Mouse (Mus musculus) c-Kit-negative CD71-positive TER-119-positive erythroid progenitor cells, embryonic 14.5 days (primary cell): ENCODE measurements around the gene Qrich2.
"Not testable (repeated sequence)": the region's sequence is repeated elsewhere in the genome, so short reads cannot be mapped to it uniquely, and the experiment has no call there.

Experiments used
- DNase-seq: peaks from one replicate; pipeline ENCODE4 v3.0.0-alpha.2; 2013; ENCODE audit warnings: low read depth, low spot score

Gene Qrich2

DNA sequence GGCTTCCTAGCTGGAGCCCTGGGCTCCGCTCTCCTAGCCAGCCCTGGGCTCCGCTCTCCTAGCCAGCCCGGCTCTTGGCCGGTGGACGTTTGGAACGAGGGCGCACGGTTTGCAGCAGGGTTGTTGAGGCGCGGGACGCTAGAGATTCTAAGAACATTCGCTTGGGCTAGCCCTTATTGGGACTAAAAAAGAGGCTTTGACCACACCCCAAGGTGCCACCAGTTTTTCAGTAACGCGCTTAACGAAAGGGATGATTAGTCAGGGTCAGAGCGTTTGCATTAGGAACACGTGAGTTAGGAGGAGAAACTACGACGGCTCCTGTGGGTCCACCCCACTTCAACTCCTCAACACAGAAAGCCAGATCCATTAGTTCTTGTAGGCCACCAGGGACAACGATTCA lies at the start of gene Qrich2:
Qrich2 (minus strand) TSS at position 101 of the 400 bp plus-strand sequence.
- DNase-seq, result no peak

DNA sequence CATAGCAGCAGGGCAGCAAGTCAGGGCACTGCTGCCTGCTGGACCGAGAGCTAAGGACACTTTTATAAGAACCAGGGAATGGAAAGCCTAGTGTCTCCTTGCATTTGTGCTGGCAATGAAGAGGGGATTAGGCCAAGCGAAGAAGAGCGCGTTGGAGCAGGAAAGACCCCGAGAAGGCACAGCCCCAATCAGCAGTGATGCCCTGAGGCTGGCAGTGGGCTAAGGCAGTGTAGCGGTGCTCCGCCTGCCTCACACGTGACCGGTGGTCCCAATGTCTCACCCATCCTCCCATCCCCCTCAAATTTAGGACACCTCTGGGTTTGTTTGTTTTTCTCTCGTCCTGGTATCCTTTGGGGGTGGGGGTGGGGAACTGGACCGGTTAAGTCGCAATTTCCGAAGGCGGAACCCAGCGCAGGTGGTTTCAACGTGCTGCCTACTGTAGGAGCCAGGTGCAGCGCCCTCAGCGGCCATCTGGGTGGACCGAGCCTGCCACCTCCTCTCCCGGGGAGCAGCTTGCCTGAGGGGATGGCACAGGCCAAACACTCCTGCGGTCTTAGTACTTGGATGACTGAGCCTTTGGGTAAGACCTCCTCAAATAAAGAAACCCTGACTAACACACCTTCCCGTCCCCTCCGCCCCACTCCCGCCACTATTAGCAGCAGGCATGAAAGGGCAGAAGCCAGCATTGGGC lies 49.4 kb upstream of the Qrich2 start:
- DNase-seq, result no peak

GRCm38 (mm10) chr11:116513531-116514038 lies 47.5 kb upstream of the Qrich2 start:
- DNase-seq, result no peak

DNA sequence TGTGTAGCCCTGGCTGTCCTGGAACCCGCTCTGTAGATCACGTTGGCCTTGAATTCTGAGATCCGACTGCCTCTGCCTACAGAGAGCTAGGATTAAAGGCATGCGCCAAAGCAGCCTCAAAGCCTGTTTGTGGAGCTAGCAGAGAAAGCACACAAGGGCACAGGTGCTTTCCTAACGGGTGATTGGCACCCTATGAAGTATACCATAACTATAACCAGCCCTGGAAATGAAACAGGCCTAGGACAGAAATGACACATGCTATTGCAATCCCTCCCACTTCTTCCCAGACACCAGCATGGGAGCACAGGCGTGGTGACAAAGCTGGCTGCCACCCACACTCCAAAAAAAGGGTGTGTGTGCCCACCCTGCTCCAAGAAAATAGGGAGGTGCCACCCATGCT lies 46.9 kb upstream of the Qrich2 start:
- no peak for DNase-seq

- no peak for DNase-seq
Measured at GRCm38 (mm10) chr11:116512154-116512553, 46.1 kb upstream of the Qrich2 start.

GRCm38 (mm10) chr11:116511301-116511868 lies 45.3 kb upstream of the Qrich2 start:
- peak; percentile 57 for DNase-seq

- no peak for DNase-seq
Measured at GRCm38 (mm10) chr11:116508689-116509088, 42.6 kb upstream of the Qrich2 start.

GRCm38 (mm10) chr11:116506151-116506875 lies 40.3 kb upstream of the Qrich2 start:
- DNase-seq, result no peak

GRCm38 (mm10) chr11:116505573-116505972 lies 39.5 kb upstream of the Qrich2 start:
- DNase-seq, result no peak

DNA sequence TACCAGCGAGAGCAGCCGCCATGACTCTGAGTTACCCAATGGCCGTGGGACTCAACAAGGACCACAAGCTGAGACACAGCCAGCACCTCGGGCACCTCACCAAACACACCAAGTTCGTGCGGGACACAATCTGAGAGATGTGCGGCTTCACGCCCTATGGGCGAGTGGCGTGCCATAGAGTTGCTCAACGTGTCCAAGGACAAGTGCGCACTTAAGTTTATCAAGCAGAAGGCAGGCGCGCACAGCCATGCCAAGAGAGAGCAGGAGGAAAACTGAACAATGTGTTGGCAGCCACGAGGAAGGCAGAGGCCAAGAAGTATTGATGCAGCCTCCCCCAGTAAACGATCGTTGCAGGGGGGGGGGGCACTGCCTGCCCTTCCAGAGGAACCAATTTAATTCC lies 38.5 kb upstream of the Qrich2 start:
- DNase-seq, result no peak

- peak; percentile 65 for DNase-seq
Measured at GRCm38 (mm10) chr11:116501005-116501746, 35.1 kb upstream of the Qrich2 start.

DNA sequence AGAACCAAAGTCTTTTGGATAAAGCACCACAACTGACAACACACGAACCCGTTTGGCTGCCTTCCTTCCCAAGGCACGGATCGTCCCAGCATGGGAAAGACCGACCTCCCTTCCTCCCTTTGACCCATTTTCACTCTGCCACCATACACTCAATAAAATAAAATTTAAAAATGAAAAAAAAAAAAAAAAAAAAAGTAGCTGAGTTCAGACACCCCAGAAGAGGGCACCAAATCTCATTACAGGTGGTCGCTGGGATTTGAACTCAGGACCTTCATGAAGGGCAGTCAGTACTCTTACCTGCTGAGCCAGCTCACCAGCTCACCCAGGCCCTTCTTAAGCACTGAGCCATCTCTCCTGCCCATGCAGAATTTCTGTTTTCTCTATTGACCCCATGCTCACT lies 33.0 kb upstream of the Qrich2 start:
- no peak for DNase-seq

GRCm38 (mm10) chr11:116498596-116498995 lies 32.6 kb upstream of the Qrich2 start:
- no peak for DNase-seq

GRCm38 (mm10) chr11:116497313-116497712 lies 31.3 kb upstream of the Qrich2 start:
- DNase-seq, result no peak

GRCm38 (mm10) chr11:116494474-116495174 lies 28.6 kb upstream of the Qrich2 start:
- no peak for DNase-seq

DNA sequence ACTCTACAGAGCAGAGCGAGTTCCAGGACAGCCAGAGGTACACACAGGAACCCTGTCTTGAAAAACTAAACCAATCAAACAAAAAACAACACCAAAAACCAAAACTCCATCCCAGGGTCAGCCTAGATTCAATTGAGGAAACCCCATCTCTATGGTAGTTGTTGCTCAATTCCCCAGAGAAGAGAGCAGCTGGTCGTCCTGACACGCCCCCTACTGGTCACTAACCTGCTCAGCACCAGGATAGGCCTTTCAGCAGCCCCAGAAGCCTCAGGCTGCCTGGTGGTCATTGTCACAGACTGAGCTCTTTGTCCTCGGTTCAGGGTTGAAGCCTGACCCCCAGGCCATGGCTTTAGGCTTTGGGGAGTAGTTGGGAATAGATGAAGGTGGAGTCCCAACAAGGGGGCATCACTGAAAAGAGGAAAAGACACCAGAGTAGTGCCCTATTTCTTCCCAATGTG lies 27.8 kb upstream of the Qrich2 start, which contains the start of gene Prpsap1:
Prpsap1 (minus strand) TSS at position 408 of the 458 bp plus-strand sequence.
- peak; percentile 57 for DNase-seq

- no peak for DNase-seq
Measured at GRCm38 (mm10) chr11:116493191-116493590, 27.1 kb upstream of the Qrich2 start.

- DNase-seq, result not testable (repeated sequence)
Measured at GRCm38 (mm10) chr11:116492507-116492906, 26.5 kb upstream of the Qrich2 start.

DNA sequence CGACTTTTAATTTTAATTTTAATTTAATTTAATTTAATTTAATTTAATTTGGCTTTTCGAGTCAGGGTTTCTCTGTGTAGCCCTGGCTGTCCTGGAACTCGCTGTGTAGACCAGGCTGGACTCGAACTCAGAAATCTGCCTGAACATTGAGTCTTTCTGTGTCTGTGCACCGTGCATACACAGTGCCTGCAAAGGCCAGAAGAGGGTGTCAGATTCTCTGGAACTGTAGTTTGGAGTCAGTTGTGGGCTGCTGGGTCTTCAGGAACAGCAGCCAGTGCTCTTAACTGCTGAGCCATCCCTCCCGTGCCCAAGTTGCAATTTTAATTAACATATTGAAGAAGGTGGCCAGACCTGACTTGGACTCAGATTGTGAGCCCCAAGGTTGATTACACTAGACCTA lies 25.3 kb upstream of the Qrich2 start:
- no peak for DNase-seq

DNA sequence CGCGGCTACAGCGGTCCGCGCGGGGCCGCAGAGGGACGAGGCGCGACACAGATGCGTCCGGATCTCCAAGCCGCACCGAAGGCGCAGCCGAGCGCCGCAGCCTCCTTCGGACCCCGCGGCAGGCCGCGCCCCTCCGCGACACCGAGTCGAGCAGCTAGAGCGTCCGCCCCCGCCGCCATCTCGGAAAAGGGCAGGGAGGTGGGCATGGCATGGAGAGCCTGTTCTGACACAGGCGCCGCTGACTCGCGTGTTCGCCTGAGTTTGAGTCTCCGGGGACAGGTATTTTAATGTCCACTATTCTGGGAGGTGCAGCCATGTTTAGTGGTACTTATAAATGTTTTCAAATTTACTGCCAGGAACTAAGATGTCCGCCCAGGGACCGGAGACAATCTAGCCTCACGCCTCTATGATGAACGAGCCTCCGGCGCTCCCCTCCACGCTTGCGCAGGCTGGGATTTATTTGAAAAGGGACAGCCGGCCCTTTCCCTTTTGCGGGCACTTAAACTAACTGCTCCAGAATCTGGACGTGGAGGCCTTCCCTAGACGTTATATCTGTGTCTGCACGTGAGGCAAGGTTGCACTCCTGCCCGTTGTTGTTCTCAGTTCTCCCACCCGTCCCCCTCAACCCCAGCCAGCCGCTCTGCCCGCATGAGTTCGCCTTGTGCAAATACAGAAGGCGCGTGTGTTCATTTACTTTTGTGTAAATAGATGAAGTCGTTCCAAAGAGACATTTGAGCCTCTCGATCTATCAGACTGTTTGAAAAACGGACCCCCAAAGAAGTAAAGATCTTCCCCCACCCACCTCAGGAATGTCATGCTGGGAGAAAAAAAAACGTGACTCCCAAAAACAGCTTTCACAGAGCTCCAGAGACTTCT lies 24.4 kb upstream of the Qrich2 start:
- peak; percentile 80 for DNase-seq
